Mouse (Mus musculus) adrenal gland, adult 18-20 months (tissue): ENCODE data around the gene Olfr1449. TPM values are rescaled to one million over a fixed set of nuclear protein-coding genes. Genes with fewer than 3 reads are reported as not detected.
"Not testable (repeated sequence)": the region's sequence is repeated elsewhere in the genome, so short reads cannot be mapped to it uniquely, and the experiment has no call there.

ENCODE experiments used
- DNase-seq, 2 experiments: peaks; one replicate each; pipeline ENCODE4 v3.0.0; 2021 to 2022; ENCODE audit warnings: low spot score in 2 of 2
- long read RNA-seq, 2 experiments: library from polyadenylated mRNA; stranded (forward); transcript quantifications; one replicate each; pipeline ENCODE4 v2.0.0; 2021
- total RNA-seq, 2 experiments: library from RNA; stranded (reverse); gene quantifications; 1 replicate in 1 of 2; 2 replicates in 1 of 2; pipeline ENCODE4 v1.2.3; 2021

The Olfr1449 gene
- total RNA-seq: not detected
- long read RNA-seq, experiment 1: 0 reads
- long read RNA-seq, experiment 2: 0 reads

DNA sequence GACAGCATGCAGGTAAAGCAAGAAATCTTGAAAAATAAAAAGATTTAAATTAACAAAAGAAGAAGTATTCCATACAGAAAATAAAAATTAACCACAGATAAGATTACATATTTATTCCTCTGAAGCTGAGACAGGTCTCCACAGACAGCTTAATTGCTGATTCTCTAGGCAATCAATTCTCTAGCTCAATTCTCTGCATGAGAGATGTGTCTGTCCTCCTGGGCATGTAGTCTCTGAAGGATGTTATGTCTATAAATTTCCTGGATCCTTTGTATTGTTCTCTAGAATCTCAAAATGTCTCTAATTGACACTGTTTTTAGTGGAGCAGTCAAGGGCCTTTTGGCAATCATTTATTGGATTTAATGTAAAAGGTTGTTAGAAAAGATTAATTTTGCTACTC, at the start of gene Olfr1449:
Gene Olfr1449, plus strand, starts transcription at position 301 of the 400 bp plus-strand sequence.
- no peak for DNase-seq

DNA sequence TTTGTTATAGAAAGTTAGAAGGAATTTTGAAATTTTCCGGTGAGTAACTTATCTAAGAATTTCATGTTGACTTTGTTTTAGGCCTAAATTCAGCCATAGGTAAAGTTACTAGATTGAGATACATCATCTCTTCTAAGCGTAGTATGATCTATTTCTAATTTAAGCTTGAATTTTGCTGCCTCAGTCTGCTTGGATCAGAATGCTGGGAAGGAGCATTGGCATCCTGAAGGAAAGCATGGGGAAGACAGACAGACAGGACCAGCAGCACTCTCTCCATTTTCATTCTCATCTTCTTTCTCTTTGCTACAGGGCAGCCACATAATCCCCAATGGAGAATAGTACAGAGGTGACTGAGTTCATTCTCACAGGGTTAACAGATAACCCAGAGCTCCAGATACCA, 47.1 kb upstream of the Olfr1449 start, which contains the start of gene Olfr1445:
Gene Olfr1445, plus strand, starts transcription at position 301 of the 400 bp plus-strand sequence.
- DNase-seq: no peak

DNA sequence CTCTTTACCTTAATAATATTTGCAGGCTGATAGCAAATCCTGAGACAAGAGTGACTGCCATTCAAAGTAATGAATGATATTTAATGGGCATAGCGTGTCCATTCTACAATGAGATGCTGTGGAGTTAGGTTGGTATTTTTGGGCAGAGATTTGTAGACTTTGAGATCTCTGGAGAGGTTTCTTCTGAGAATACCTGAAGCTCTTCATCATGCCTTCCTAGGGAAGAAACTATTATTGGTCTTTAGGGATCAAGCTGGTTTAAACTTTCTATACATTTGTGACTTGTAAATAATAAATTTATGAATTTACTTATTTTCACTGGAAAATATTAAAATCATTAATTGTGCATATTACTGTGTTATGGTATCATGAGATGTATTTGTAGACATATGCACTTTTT, 37.2 kb upstream of the Olfr1449 start, which contains the start of gene Olfr1446:
Gene Olfr1446, minus strand, starts transcription at position 101 of the 400 bp plus-strand sequence.
- DNase-seq: no peak

DNA sequence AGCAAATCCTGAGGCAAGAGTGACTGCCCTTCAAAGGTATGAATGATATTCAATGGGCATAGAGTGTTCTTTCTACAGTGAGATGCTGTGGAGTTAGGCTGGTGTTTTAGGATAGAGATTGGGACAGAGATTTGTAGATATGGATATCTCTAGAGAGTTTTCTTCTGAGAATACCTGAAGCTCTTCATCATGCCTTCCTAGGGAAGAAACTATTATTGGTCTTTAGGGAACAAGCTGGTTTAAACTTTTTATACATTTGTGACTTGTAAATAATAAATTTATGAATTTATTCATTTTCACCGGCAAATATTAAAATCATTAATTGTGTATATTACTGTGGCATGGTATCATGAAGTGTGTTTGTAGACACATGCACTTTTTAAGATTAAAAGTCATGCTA, 27.0 kb upstream of the Olfr1449 start, which contains the start of gene Olfr1447:
Gene Olfr1447, minus strand, starts transcription at position 101 of the 400 bp plus-strand sequence.
- no peak for DNase-seq

DNA sequence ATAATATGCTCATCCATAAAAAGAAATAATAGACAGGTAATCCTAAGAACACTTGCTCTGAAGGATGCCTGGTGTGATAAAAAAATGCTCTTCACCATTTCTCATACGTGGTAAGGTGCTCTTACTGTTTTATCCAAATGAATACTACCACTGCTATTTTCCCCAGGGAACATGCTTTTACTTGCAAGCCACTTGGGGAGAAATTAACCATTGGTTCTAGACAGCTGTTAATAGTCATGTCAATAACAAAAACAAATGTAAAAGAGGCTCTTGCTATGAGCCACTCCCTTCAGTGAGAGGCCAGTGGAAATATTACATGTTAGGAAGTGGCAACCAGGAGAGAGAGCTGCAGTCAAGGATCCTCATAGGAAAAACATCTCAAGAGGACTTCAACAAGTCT, 6.3 kb upstream of the Olfr1449 start, which contains the start of gene Olfr1448:
Gene Olfr1448, minus strand, starts transcription at position 101 of the 400 bp plus-strand sequence.
- no peak for DNase-seq

DNA sequence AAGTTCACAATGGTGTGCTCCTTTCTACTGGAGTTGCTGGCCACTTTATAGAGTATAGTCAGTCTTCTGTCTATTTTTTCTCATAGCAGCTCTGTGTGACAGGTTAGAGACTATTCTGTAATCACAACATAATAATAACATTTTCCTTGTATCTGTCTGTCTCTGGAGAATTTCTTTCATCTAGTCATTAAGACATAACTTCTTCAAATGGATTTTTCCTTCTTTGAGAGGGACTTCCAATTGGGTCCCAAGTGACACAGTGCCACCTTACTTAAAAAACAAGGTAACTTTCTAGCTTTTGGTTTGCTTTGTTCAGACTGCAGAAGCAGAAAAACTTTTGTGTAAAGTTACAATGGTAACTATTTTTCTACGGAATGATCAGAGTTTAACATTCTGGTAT, 19.3 kb downstream of the Olfr1449 start, which contains the start of gene Olfr1450:
Gene Olfr1450, plus strand, starts transcription at position 301 of the 400 bp plus-strand sequence.
- no peak for DNase-seq

DNA sequence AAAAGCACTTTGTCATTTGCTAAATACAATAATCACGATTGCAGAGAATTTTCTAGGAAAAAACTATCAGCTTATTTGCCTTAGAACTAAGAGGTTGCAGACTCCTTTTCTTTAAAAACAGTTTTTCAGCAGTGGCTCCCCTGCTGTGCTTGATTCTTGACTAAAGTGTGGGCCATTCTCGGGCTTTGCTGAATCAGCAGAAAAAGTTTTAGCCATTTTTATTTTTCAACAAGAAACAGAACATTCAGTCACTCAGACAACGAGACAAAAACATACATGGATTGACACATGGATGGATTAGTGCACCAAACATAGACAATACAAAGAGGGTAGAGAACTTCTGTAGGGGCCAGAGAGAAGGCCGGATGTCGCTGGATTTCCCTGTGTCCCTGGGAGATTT, 39.4 kb downstream of the Olfr1449 start:
- not testable (repeated sequence) for DNase-seq

Other genes starting within 250 kb of the Olfr1449 start
- under 1 TPM in 1 of 2 experiments, not detected in 1; 0.60 TPM for gene Keg1, start 235.1 kb upstream of the Olfr1449 start, total RNA-seq
- 1 to 10 TPM; 2.2 to 2.5 TPM for gene Cntf, start 165.2 kb upstream of the Olfr1449 start, total RNA-seq
- gene Zfp91, start 134.7 kb upstream of the Olfr1449 start, total RNA-seq: 10 to 100 TPM; 79.5 to 80.1 TPM
- gene Lpxn, start 134.6 kb upstream of the Olfr1449 start, total RNA-seq: 1 to 10 TPM; 2.1 to 4.1 TPM
- gene Gm5244, start 84.2 kb upstream of the Olfr1449 start, total RNA-seq: not detected
- not detected for gene Olfr1444, start 73.6 kb upstream of the Olfr1449 start, total RNA-seq
- not detected for gene Olfr1445, start 47.0 kb upstream of the Olfr1449 start, total RNA-seq
- not detected for gene Olfr1446, start 37.3 kb upstream of the Olfr1449 start, total RNA-seq
- gene Olfr1447, start 27.1 kb upstream of the Olfr1449 start, total RNA-seq: not detected
- gene Olfr1448, start 6.4 kb upstream of the Olfr1449 start, total RNA-seq: not detected
- not detected for gene Olfr1450, start 19.4 kb downstream of the Olfr1449 start, total RNA-seq
- not detected for gene Olfr1451, start 64.2 kb downstream of the Olfr1449 start, total RNA-seq
- gene Olfr1453, start 97.5 kb downstream of the Olfr1449 start, total RNA-seq: not detected
- not detected for gene Olfr1454, start 129.8 kb downstream of the Olfr1449 start, total RNA-seq
- not detected for gene Olfr1457, start 167.1 kb downstream of the Olfr1449 start, total RNA-seq
- gene Olfr1458, start 175.9 kb downstream of the Olfr1449 start, total RNA-seq: not detected
- under 1 TPM; 0.03 TPM for gene Olfr1459, start 218.7 kb downstream of the Olfr1449 start, total RNA-seq
- not detected for gene Olfr1461, start 232.2 kb downstream of the Olfr1449 start, total RNA-seq